Mouse (Mus musculus) brain, adult 10 weeks (tissue): Measurements from ENCODE around the gene Esyt3. TPM values are rescaled to one million over a fixed set of nuclear protein-coding genes. Genes with fewer than 3 reads are reported as not detected.

Source experiments
- polyA plus RNA-seq: library from polyadenylated mRNA; stranded (reverse); fragments of 350-450 nt; fragmentation: Illumina TruSeq; extraction: RNeasy Lipid Tissue Mini Kit (QIAGEN cat#74804); gene quantifications from one replicate; pipeline ENCODE4 v1.2.3, GENCODE M21; 2015; ENCODE audit warnings: low read depth, low replicate concordance

Gene Esyt3
- 0.61 TPM for polyA plus RNA-seq

DNA sequence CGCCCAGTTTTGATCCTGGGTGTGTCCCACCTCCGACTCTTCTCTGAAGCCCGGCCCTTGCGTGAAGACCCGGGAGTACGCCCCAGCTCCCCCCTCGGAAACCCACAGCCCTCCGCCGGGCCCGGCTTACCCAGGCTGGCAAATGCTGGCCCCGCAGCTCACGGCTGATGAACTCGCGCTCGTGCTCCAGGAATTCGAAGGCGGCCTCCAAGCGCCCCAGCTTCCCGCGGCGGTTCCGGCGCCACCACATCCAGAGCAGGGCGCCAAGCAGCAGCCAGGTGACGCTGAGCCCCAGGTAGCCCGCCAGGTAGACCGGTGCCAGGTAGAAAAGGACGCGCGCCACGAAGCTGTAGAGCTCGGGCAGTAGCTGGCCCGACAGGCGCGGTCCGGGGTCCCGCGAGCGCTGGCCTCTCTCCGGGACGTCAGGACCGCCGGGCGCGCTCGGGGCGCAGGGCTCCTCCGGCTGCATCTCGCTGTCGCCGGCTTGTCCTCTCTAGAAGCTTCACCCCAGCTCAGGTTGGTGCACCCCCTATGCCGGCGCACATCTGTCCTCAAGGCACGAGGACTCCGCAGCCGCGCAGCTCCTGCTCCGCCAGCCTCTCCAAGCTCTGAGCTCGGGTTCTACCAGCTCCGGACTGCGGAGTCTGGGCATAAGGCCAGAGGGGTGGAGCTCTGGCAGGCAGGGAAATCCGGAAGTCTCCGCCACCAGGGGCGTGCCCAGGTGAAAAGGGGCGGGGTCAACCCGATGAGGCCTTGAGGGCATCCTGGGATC is at the start of gene Esyt3:
TSS of gene Esyt3 (minus strand) at position 637 of the 772 bp plus-strand sequence.

Other genes starting within 250 kb of the Esyt3 start
- 14.6 TPM for gene Pik3cb, start 217.9 kb downstream of the Esyt3 start, polyA plus RNA-seq
- gene Faiml, start 121.3 kb downstream of the Esyt3 start, polyA plus RNA-seq = not detected
- 20.3 TPM for gene Cep70, start 115.2 kb downstream of the Esyt3 start, polyA plus RNA-seq
- gene Mras, start 78.8 kb upstream of the Esyt3 start, polyA plus RNA-seq = 125 TPM
- gene Nme9, start 92.9 kb upstream of the Esyt3 start, polyA plus RNA-seq = 1.4 TPM
- 63.4 TPM for gene Armc8, start 210.3 kb upstream of the Esyt3 start, polyA plus RNA-seq
- gene Dbr1, start 217.2 kb upstream of the Esyt3 start, polyA plus RNA-seq = 14.2 TPM